Mouse (Mus musculus) liver, embryonic 11.5 days (tissue): ENCODE data around the gene Cenpe. TPM values are rescaled to one million over a fixed set of nuclear protein-coding genes. Genes with fewer than 3 reads are reported as not detected.

ENCODE experiments used
- ATAC-seq: fragments of 200-750 bp; cut with Nextera tagmentation; replicated peaks from 2 replicates; pipeline ENCODE4 v1.8.0; 2017; ENCODE audit warnings: moderate number of reproducible peaks, mild to moderate bottlenecking, moderate TSS enrichment, moderate library complexity; ENCODE audit not compliant: low FRiP score
- DNase-seq: peaks from one replicate; pipeline ENCODE4 v3.0.0-alpha.2; 2017; ENCODE audit warnings: low spot score
- H3K27ac ChIP-seq: fragments of 300-500 bp; sonication (generic); 2 replicates; pipeline ENCODE4 v1.5.1; 2014; ENCODE audit warnings: mild to moderate bottlenecking, low read depth, low read length, control low read depth
- H3K27me3 ChIP-seq: fragments of 300-500 bp; sonication (generic); replicated peaks from 2 replicates; pipeline ENCODE4 v1.6.1; 2014; ENCODE audit warnings: low read length, mixed read lengths; ENCODE audit not compliant: control insufficient read depth, insufficient read depth
- H3K36me3 ChIP-seq: fragments of 300-500 bp; sonication (generic); 2 replicates; pipeline ENCODE4 v1.6.1; 2014; ENCODE audit warnings: mild to moderate bottlenecking, low read length, moderate library complexity, mixed read lengths; ENCODE audit not compliant: control insufficient read depth, insufficient read depth
- H3K4me1 ChIP-seq: fragments of 300-500 bp; sonication (generic); replicated peaks from 2 replicates; pipeline ENCODE4 v1.6.1; 2014; ENCODE audit warnings: low read length, mixed read lengths; ENCODE audit not compliant: control insufficient read depth, insufficient read depth
- H3K4me2 ChIP-seq: fragments of 300-500 bp; sonication (generic); 2 replicates; pipeline ENCODE4 v1.6.1; 2014; ENCODE audit warnings: mild to moderate bottlenecking, control low read depth, moderate library complexity
- H3K4me3 ChIP-seq: fragments of 300-500 bp; sonication (generic); 2 replicates; pipeline ENCODE4 v1.5.1; 2014; ENCODE audit warnings: low read depth, low read length, control low read depth
- H3K9ac ChIP-seq: fragments of 300-500 bp; sonication (generic); 2 replicates; pipeline ENCODE4 v1.6.1; 2014; ENCODE audit warnings: low read depth, low read length, control low read depth
- H3K9me3 ChIP-seq: fragments of 300-500 bp; sonication (generic); 2 replicates; pipeline ENCODE4 v1.6.1; 2016; ENCODE audit warnings: low read length, inconsistent platforms, mixed read lengths; ENCODE audit not compliant: control insufficient read depth
- WGBS: fragments of 180-500 bp; shearing (Covaris S2); extraction: QIAGEN DNeasy Blood & Tissue Kit; methylation state at CpG from one replicate; pipeline ENCODE4 v1.1.7; 2014; 5-methylcytosine and 5-hydroxymethylcytosine counted together
- polyA plus RNA-seq: library from polyadenylated mRNA; unstranded; fragments of >200 nt; fragmentation: Nextera tagmentation; extraction: Ambion mirVana; gene quantifications from 2 replicates; pipeline ENCODE4 v1.2.1, GENCODE M21; 2014

Cenpe gene
- polyA plus RNA-seq, 1 experiment from 2014 or later = 34.6 TPM

GRCm38 (mm10) chr3:135288138-135288750 is 75.9 kb downstream of the Cenpe start:
- WGBS = 80% methylated on average over 8 of the region's 8 CpGs
- Histone ChIP-seq H3K4me2 (no peak overlapping the region), H3K9me3 (no peaks in the 10 kb centered on the region), H3K4me3 (no peak overlapping the region), H3K4me1 (no peaks in the 10 kb centered on the region), H3K27me3 (no peaks in the 10 kb centered on the region), H3K36me3 (no peaks in the 10 kb centered on the region), H3K27ac (no peak overlapping the region), H3K9ac (no peak overlapping the region)
- no peak for ATAC-seq
- no peak for DNase-seq

GRCm38 (mm10) chr3:135289148-135289547 is 76.8 kb downstream of the Cenpe start:
- ATAC-seq = no peak
- no peak overlapping the region for H3K9ac ChIP-seq
- 84% methylated on average over 1 of the region's 1 CpGs for WGBS

GRCm38 (mm10) chr3:135290249-135290894 is 78.0 kb downstream of the Cenpe start:
- Histone ChIP-seq H3K9ac (no peak overlapping the region), H3K27me3 (no peaks in the 10 kb centered on the region), H3K4me2 (no peak overlapping the region), H3K4me1 (no peaks in the 10 kb centered on the region), H3K9me3 (no peaks in the 10 kb centered on the region), H3K4me3 (no peak overlapping the region), H3K27ac (no peak overlapping the region), H3K36me3 (no peaks in the 10 kb centered on the region)
- ATAC-seq (peak; percentile 47; the same call in 1 of the 2 replicates), DNase-seq (no peak)
- WGBS = 99% methylated on average over 7 of the region's 7 CpGs

More at GRCm38 (mm10) chr3:135289148-135289547, 76.8 kb downstream of the Cenpe start:
- no peak overlapping the region for H3K4me3 ChIP-seq
- no peak overlapping the region for H3K4me2 ChIP-seq
- no peaks in the 10 kb centered on the region for H3K36me3 ChIP-seq
- H3K9me3 ChIP-seq = no peaks in the 10 kb centered on the region
- DNase-seq = no peak
- H3K27me3 ChIP-seq = no peaks in the 10 kb centered on the region
- H3K4me1 ChIP-seq = no peaks in the 10 kb centered on the region
- H3K27ac ChIP-seq = no peak overlapping the region

- no peak overlapping the region for H3K4me3 ChIP-seq
- ATAC-seq = no peak
Observed at GRCm38 (mm10) chr3:135293703-135294102, 81.4 kb downstream of the Cenpe start.

GRCm38 (mm10) chr3:135295559-135295958 is 83.2 kb downstream of the Cenpe start:
- no peak overlapping the region for H3K27ac ChIP-seq
- no peak overlapping the region for H3K9ac ChIP-seq
- WGBS = 79% methylated on average over 1 of the region's 1 CpGs
- no peaks in the 10 kb centered on the region for H3K9me3 ChIP-seq
- no peak for DNase-seq
- no peak overlapping the region for H3K4me2 ChIP-seq
- no peaks in the 10 kb centered on the region for H3K36me3 ChIP-seq
- H3K4me3 ChIP-seq = no peak overlapping the region
- no peaks in the 10 kb centered on the region for H3K27me3 ChIP-seq
- ATAC-seq = no peak
- H3K4me1 ChIP-seq = no peaks in the 10 kb centered on the region

More at GRCm38 (mm10) chr3:135293703-135294102, 81.4 kb downstream of the Cenpe start:
- Histone ChIP-seq H3K9me3 (no peaks in the 10 kb centered on the region), H3K4me2 (no peak overlapping the region), H3K4me1 (no peaks in the 10 kb centered on the region), H3K27ac (no peak overlapping the region), H3K27me3 (no peaks in the 10 kb centered on the region), H3K9ac (no peak overlapping the region), H3K36me3 (no peaks in the 10 kb centered on the region)
- no peak for DNase-seq
- 60% methylated on average over 7 of the region's 7 CpGs for WGBS

GRCm38 (mm10) chr3:135298560-135298959 is 86.2 kb downstream of the Cenpe start:
- Histone ChIP-seq H3K27me3 (no peaks in the 10 kb centered on the region), H3K4me1 (no peaks in the 10 kb centered on the region), H3K9ac (no peak overlapping the region), H3K4me2 (no peak overlapping the region), H3K36me3 (no peaks in the 10 kb centered on the region), H3K27ac (no peak overlapping the region), H3K9me3 (no peaks in the 10 kb centered on the region), H3K4me3 (no peak overlapping the region)
- 76% methylated on average over 3 of the region's 3 CpGs for WGBS
- DNase-seq (no peak), ATAC-seq (no peak)

- Histone ChIP-seq H3K27ac (no peak overlapping the region), H3K27me3 (no peaks in the 10 kb centered on the region), H3K4me3 (no peak overlapping the region), H3K9ac (no peak overlapping the region), H3K9me3 (no peaks in the 10 kb centered on the region), H3K4me2 (no peak overlapping the region), H3K36me3 (no peaks in the 10 kb centered on the region), H3K4me1 (0 out of 2 replicates have a peak, but pooled peaks cover 2% of the 10 kb centered on the region)
- WGBS = 56% methylated on average over 6 of the region's 6 CpGs
- no peak for DNase-seq
- ATAC-seq = no peak
Observed at GRCm38 (mm10) chr3:135300081-135300480, 87.7 kb downstream of the Cenpe start.

GRCm38 (mm10) chr3:135304060-135304459 is 91.7 kb downstream of the Cenpe start:
- DNase-seq (no peak), ATAC-seq (no peak)
- Histone ChIP-seq H3K4me2 (no peak overlapping the region), H3K9me3 (no peaks in the 10 kb centered on the region), H3K27me3 (no peaks in the 10 kb centered on the region; the same call in 1 of the 2 replicates), H3K36me3 (no peaks in the 10 kb centered on the region), H3K9ac (no peak overlapping the region), H3K27ac (no peak overlapping the region), H3K4me1 (0 out of 2 replicates have a peak, but pooled peaks cover 5% of the 10 kb centered on the region), H3K4me3 (no peak overlapping the region)
- WGBS = 43% methylated on average over 6 of the region's 6 CpGs

GRCm38 (mm10) chr3:135304566-135304965 is 92.2 kb downstream of the Cenpe start:
- no peak for DNase-seq
- no peak for ATAC-seq
- WGBS = 42% methylated on average over 9 of the region's 9 CpGs
- Histone ChIP-seq H3K9ac (no peak overlapping the region), H3K4me2 (no peak overlapping the region), H3K36me3 (no peaks in the 10 kb centered on the region), H3K27me3 (no peaks in the 10 kb centered on the region; the same call in 1 of the 2 replicates), H3K4me3 (no peak overlapping the region), H3K9me3 (no peaks in the 10 kb centered on the region), H3K4me1 (0 out of 2 replicates have a peak, but pooled peaks cover 5% of the 10 kb centered on the region), H3K27ac (no peak overlapping the region)
